Comparison of ENCODE assay signal across 33 mouse cellular contexts in the genomic region with DNA sequence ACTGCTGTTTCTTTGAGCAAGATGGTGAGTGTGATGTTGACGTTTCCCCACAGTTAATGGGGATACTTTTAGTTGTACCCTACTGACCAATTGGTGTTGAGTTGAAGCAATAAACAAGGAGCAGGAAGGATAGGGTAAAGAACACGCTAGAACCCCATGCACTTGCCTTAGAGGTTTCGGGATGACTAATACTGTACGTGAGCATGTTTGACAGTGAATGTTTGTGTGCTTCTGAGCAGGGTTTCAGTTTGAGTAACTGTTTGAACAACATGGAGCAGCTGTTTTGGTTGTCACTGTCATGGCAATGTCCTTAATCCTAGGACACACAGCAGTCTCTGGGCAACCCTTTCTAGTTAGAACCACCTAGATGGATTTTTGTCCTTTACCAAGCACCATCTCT. TPM values are rescaled to one million over a fixed set of nuclear protein-coding genes. Genes with fewer than 3 reads are reported as not detected.
DNase-seq lines count a peak whose midpoint lies in the region; ATAC-seq lines count a peak whose summit lies in the region.
"Had no signal": no experiment of that assay in that cellular context is flagged by ENCODE, and none has a peak within 500 bp of the region (broad histone marks: within the 10 kb centered on the region; RNA-seq: fewer than 3 reads in every experiment).

No protein-coding gene starts in this region.

- ATAC-seq in activated CD4-positive, CD25-positive, alpha-beta regulatory T cell, adult 4 months: peak; percentile 43
- peak; percentile 48 for ATAC-seq in inflammation-experienced regulatory T-cells, adult 6 months
- ATAC-seq: forebrain, embryonic 14.5 days; forebrain, postnatal 0 days; intestine, embryonic 16.5 days had no signal

- DNase-seq in A20 (ENCODE audit: low read depth, low spot score): peak; percentile 83
- DNase-seq in CD4-positive, CD25-positive, alpha-beta regulatory T cell, adult 2 months (ENCODE audit: low read depth, low spot score): peak; percentile 86
- no peak for DNase-seq in testis, postnatal 14 days (ENCODE audit: low spot score)
- no peak for DNase-seq in spleen, adult 12 weeks (ENCODE audit: low spot score)
- DNase-seq in heart, postnatal 14 days: no peak
- DNase-seq: adrenal gland, postnatal 10 days; adrenal gland, postnatal 36 days; cerebellum, adult 11 months; cerebellum, adult 2 months; cerebellum, adult 9-11 months; cerebellum, postnatal 25 days; forebrain, postnatal 0 days; gastrocnemius, postnatal 25 days; heart, adult 2 months; heart, postnatal 10 days; heart, postnatal 4 days; kidney, adult 18-20 months had no signal

- intact Hi-C loops in heart, postnatal 14 days (cut with DNase I): no loop called here

RNA-seq across cellular contexts. Expression of gene Ctla4, which starts 26.5 kb away (rescaled TPM):
- polyA plus RNA-seq in activated CD4-positive, CD25-positive, alpha-beta regulatory T cell, adult 4 months (2017; shearing (Covaris generic)): 100 to 1,000 TPM; 242 to 284 TPM
- 100 to 1,000 TPM; 121 to 243 (median 214) TPM for polyA plus RNA-seq in inflammation-experienced regulatory T-cells, adult 6 months (2017; shearing (Covaris generic))
- total RNA-seq in heart, postnatal 14 days (2021): under 1 TPM; 0.22 to 0.54 TPM
- total RNA-seq: adrenal gland, adult 18-20 months; adrenal gland, postnatal 36 days; common myeloid progenitor, adult 5-6 weeks; ES-E14; gastrocnemius, adult 8-10 months; gastrocnemius, postnatal 25 days; granulocyte monocyte progenitor cell, adult 5-6 weeks; heart, postnatal 4 days had no signal
- polyA plus RNA-seq: C2C12; cerebellum, adult 2 months; embryonic facial prominence, embryonic 12.5 days; embryonic facial prominence, embryonic 15.5 days; forebrain, embryonic 11.5 days; forebrain, embryonic 14.5 days; forebrain, postnatal 0 days; frontal cortex, adult 2 months; hindbrain, embryonic 11.5 days; hindbrain, embryonic 15.5 days; intestine, embryonic 16.5 days had no signal

Comparison
In these comparisons a context has a peak if more than half of its experiments do, and no peak if none do; other contexts are left out.
1. DNase-seq: peak in A20 (single experiment) and CD4-positive, CD25-positive, alpha-beta regulatory T cell, adult 2 months (single experiment); none in testis, postnatal 14 days (single experiment), spleen, adult 12 weeks (single experiment) and heart, postnatal 14 days (0 of 2).